Mouse (Mus musculus): Measurements from ENCODE around the gene Pax6.

The Pax6 gene

DNA sequence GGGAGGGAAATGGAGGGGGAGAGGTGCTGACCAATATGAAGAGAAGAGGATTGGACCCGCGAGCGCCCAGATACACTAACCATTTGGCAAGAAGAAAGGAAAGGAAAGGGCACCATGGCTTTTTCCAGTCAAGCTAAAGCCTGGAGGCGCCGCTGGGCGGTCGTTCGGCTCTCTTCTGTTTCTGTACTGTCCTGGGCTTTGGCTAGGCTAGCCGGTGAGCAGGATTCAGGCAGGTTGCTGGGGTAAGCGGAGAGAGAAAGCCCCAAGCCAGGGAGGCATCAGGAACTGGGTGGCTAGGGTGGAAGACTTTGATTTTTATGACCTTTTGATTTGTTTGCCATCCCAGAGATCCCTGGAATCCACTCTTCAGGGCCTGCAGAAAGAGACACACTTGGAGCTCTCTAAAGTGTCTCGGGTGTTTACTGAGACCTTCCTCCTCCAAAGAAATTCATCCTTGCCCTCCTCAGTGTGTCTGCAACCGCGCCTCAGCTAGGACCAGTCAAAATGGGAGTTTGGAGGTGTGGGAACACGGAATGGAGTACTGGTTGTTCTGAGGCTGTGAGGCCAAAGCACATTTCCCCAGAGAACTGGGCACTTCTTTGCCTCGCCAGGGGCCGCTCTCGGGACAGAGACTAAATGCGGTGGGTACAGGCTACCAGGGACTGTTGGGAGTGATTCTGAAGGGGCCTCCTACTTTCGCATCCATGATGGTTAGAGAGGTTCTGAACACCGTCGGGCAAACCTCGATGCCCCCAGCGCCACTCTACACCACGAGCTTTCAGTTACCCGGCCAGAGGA, 3.3 kb downstream of the Pax6 start:
- no peak for DNase-seq

- no peak for DNase-seq
These were observed 3.9 kb downstream of the Pax6 start for GRCm38 (mm10) chr2:105672596-105672960.

DNA sequence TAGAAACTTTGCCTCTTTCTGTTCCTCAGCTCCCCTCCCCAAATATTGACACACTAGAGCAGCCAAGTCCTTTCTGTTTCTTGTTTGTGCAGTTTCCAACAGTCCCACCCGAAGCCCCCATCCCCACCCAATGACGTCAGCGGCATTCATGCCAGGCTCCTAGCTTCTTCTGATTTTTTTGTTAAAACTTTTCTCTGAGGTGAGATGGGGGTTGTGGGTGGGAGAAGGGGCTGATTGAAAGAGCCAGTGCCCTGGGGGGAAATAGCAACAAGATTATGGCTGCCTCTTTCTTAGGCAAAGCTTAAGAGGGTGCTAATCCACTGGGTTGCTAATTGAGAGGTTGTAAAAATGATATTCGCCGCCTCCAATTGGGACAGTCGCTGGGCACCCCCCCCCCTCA, 4.4 kb downstream of the Pax6 start:
- DNase-seq = no peak

GRCm38 (mm10) chr2:105673631-105674060, 4.9 kb downstream of the Pax6 start:
- DNase-seq = no peak

DNA sequence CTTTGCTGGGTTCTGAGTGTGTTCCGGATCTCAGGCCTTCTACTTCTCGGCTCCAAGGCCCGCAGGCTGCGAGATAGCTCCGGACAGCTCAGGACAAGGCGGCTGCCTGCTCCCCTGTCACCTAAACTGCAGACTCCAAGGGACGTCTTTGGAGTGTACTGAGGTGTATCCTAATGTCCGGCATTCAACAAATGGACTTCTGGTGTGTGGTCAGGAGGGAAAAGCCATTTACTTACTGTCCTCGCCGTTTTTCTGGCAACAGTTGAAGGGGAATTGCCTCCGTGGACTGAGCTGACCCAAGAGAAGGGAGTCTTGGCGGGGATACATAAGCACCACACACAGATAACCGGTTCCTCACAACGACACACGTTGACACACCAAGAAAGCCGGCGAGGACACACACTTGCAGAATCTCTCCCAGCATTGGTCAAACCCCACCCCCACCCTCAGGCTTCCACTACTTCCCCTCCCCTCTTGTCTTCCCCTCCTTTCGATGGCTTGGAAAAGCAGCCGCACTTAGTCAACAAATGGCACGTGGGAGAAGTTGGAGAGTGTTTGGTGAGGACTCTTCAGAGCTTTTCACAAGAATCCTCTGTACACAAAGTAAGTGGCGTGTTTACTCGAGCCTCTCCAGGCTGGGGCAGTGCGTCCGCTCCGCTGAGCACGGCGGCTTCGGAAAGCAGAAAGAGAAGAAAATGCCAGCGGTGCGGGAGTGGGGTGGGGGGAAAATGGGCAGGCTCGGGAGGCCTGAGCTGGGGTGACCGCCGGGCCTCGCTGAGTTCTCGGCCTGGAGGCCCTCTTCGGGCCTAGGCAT, 5.6 kb downstream of the Pax6 start:
- DNase-seq = no peak

GRCm38 (mm10) chr2:105674875-105675729, 6.4 kb downstream of the Pax6 start:
- DNase-seq = peak; percentile 65

- DNase-seq = no peak
These were observed 7.0 kb downstream of the Pax6 start for GRCm38 (mm10) chr2:105675730-105676079.

GRCm38 (mm10) chr2:105676080-105676908, 7.6 kb downstream of the Pax6 start:
- peak; percentile 27 for DNase-seq

DNA sequence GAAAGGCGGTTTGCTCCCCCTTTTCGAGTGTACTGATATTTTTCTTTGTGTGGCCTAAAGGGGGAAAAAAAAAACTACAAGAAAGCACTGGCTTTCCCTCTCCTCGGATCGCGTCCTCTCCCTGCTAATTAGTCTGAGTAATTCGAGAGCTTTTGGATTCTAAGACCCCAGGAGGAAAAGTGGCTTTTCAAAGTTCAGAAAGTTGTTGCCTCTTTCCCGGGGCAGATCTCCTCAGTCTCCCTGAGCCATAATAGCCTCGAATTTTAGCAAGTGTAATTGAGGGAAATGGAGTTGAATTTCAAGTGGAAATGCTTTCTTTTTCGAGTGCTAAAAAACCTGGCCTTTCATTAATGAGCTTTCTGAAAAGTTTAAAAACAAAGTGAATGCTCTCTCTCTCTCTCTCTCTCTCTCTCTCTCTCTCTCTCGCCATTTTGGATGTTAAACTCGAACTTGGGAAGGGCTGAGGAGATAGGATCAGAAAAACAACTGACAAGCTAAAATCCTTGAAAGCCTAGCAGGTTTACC, 8.3 kb downstream of the Pax6 start:
- no peak for DNase-seq

DNA sequence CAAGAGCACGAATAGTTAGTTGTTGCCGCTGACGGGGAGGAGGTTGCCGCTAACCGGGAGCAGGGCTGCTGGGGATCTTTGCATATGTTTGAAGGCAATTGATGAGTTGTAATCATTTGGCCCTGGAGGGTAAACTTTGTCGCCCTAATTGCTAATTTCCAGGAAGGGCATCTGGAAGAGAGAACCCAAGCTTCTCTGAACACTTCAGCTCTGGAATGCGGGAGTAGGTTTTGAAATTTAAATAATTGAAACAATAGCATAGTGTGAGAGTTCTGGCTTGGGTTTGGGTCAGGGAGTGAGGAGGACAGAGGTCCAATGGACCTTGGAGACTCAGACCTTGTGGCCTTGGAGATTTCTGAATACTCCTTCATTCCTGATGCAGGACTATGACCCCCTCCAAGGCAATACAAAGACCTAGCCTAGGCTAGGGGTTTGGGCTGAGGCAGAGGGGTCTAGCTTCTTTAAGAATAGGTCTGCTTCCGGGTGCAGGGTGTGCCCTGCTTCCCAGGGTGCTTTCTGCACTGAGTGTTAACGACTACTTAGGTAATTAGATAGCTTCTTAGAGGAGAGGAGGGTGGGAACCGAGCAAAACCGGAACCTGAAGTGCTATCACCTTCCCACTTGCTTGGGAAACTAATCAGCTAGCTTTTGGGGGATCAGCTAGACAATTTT, 8.9 kb downstream of the Pax6 start:
- no peak for DNase-seq

- no peak for DNase-seq
These were observed 9.6 kb downstream of the Pax6 start for GRCm38 (mm10) chr2:105678306-105678705.

- no peak for DNase-seq
These were observed 10.2 kb downstream of the Pax6 start for GRCm38 (mm10) chr2:105678880-105679321.

DNA sequence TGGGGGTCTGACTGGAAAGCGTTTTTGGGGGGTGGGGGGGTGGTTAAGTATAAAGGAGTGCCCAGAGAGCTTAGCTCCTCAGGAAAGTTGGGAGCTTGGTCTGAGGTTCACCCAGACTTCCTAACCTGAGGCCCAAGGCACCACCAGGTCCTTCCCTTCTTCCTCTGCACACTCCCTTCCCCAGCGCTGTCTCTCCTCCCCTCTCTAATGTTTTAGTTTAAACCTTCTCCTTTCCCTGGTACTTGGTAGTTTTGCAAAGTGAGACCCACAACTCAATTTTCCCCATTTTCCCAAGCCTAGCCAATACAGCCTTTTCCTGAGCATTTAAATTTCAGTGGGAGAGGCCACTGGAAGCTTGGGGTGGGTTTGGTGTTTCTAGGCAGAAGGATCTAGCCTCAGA, 10.6 kb downstream of the Pax6 start:
- no peak for DNase-seq

GRCm38 (mm10) chr2:105680146-105680998, 11.7 kb downstream of the Pax6 start:
- DNase-seq = no peak

DNA sequence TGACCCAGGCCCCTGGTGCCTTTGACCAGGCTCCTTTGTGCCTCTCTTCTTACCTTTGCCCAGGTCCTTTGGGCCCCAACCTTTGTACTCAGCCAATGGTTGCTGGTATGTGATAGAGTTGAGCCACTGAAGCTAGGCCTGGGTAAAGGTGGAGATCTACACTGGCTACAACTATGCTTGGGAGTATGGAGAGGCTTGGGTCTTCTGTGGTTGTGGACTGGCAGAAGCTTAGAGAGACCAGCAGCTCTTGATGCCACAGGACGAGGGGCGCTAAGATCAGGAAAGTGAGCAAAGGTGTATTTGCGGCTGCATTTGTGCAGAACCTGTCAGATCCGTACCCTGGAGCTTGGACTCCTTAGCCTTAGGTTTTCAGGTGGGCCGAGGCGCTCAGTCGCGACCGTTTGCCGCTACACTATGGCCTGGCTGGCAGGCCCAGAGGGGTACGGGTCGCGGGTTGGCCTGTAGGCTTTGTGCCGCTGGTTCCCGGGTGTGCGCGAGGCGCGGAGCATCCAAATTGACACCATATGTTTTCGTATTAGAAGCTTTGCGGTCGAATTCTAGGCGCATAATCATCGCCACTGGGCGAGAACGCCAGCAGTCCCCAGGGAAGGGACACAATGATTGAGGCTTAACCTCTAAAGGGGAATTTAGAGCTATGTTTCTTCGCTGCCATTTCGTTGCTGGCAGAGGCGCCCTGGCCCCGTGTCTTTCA, 12.5 kb downstream of the Pax6 start:
- no peak for DNase-seq

DNA sequence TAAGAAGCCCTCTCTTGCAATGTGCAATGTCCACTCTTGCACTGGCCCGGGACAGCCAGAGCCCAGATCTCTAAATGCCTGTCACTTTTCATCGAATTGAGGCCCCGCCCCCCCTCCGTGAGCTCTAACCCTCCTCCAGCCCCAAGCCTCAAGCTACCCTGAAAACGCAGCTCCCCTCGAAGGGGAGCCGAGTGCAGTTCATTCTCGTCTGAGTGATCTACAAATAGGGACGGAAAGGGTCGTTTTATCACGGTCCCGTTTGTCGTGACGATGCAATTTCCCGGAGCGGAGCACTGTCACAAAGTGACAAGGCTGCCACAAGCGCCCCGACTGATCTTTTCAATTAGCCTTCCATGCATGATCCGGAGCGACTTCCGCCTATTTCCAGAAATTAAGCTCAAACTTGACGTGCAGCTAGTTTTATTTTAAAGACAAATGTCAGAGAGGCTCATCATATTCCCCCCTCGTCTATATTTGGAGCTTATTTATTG, 13.4 kb downstream of the Pax6 start:
- DNase-seq = no peak

- DNase-seq = no peak
These were observed 14.1 kb downstream of the Pax6 start for GRCm38 (mm10) chr2:105682634-105683351.

DNA sequence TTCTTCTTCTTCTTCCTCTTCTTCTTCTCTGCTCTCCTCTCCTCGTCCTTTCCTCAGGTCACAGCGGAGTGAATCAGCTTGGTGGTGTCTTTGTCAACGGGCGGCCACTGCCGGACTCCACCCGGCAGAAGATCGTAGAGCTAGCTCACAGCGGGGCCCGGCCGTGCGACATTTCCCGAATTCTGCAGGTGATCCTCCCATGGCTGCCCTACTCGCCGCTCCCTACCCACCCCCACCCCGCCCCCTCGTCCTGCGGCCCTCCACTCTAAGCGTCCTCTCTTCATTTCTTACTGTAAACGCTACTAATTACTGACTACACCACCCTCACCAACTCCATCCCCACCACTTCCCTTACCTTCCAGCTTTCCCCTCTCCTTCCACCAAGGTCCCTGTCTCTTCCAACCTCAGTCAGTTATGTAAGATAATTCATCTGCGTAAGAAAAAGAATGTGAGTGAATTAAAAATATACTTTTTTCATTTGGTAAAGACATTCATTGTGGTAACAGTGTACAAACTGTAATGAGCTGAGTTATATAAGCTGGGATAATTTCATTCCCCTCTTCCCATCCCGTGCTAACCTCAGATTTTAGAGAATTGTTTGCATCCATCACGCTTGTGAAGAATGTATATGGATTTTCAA, 15.2 kb downstream of the Pax6 start:
- DNase-seq = no peak

Data from thymus, postnatal 4 days (tissue).